Mouse (Mus musculus): ENCODE results near the gene Gm13539. TPM values are rescaled to one million over a fixed set of nuclear protein-coding genes. Genes with fewer than 3 reads are reported as not detected.
"Not testable (repeated sequence)": the region's sequence is repeated elsewhere in the genome, so short reads cannot be mapped to it uniquely, and the experiment has no call there.

Gm13539 gene
- polyA plus RNA-seq, 1 experiment from 2014 or later, result not detected

DNA sequence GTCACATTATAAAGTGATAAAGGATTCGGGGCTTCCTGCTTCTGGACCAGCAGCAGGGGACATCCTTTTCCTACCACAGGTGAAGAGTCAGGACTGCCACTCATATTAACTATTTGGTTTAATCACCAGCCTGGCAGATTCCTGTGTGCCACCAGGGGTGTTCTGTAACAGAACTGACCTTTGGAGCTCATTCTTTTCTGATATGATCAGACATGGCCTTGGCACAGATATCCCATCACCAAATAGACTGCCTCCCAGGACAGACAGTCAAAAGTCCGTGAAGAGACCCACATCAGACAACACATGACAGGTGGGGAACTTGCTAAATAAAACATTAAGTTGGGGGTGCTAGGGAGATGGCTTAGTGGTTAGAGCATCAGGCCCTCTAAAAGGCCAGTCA is 29.7 kb downstream of the Gm13539 start:
- Histone ChIP-seq H3K27me3 (ENCODE audit: control insufficient read depth, insufficient read depth, low read depth, low read length) (no peaks in the 10 kb centered on the region), H3K36me3 (ENCODE audit: control insufficient read depth, insufficient read depth, low read length) (no peaks in the 10 kb centered on the region), H3K4me2 (ENCODE audit: low read length) (no peak overlapping the region), H3K4me3 (ENCODE audit: low read depth, low read length) (no peak overlapping the region), H3K27ac (ENCODE audit: low read length) (no peak overlapping the region), H3K9ac (ENCODE audit: low read depth, low read length) (no peak overlapping the region), H3K4me1 (ENCODE audit: control insufficient read depth, insufficient read depth, low read length) (no peaks in the 10 kb centered on the region), H3K9me3 (replicated peaks; ENCODE audit: control insufficient read depth, low read length, poor library complexity, severe bottlenecking) (no peaks in the 10 kb centered on the region)
- ATAC-seq, result no peak
- WGBS, result 72% methylated on average over 2 of the region's 2 CpGs

DNA sequence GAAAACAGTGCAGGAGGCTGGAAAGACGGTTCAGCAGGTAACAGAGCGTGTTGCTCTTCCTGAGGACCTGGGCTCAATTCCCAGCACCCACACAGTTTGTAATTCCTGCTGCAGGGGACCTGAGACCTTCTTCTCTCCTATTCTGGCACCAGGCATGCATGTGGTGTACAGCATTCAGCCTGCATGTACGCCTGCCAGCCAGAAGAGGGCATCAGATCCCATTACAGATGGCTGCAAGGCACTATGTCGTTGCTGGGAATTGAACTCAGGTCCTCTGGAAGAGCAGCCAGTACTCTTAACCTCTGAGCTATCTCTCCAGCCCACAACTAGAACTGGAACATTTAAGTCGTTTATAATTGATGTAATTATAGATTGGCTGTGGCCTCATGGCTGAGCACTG is 31.3 kb downstream of the Gm13539 start:
- 84% methylated on average over 5 of the region's 5 CpGs for WGBS
- no peak overlapping the region for H3K4me3 ChIP-seq (ENCODE audit: low read depth, low read length)
- no peak for ATAC-seq
- no peak overlapping the region for H3K27ac ChIP-seq (ENCODE audit: low read length)
- no peaks in the 10 kb centered on the region for H3K27me3 ChIP-seq (ENCODE audit: control insufficient read depth, insufficient read depth, low read depth, low read length)
- H3K4me2 ChIP-seq (ENCODE audit: low read length), result no peak overlapping the region
- no peak overlapping the region for H3K9ac ChIP-seq (ENCODE audit: low read depth, low read length)
- H3K4me1 ChIP-seq (ENCODE audit: control insufficient read depth, insufficient read depth, low read length), result no peaks in the 10 kb centered on the region
- H3K9me3 ChIP-seq (replicated peaks; ENCODE audit: control insufficient read depth, low read length, poor library complexity, severe bottlenecking), result no peaks in the 10 kb centered on the region
- no peaks in the 10 kb centered on the region for H3K36me3 ChIP-seq (ENCODE audit: control insufficient read depth, insufficient read depth, low read length)

DNA sequence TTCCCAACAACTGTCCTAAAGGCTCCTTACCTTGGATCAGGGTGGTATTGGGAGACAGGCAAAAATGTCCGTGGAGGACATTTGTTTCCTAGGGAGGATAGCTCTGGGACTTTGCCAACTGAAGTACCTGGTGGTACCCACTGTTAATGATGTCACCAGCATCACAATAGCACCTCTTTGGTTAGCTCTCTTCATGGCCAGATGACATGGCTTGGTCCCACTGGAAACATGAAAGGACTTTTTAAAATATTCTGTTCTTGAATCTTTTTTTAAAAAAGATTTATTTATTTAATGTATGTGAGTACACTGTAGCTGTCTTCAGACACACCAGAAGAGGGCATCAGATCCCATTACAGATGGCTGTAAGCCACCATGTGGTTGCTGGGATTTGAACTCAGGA is 33.7 kb downstream of the Gm13539 start, which contains the start of gene Glt6d1:
Glt6d1 (minus strand) TSS at position 101 of the 400 bp plus-strand sequence.
- H3K36me3 ChIP-seq (ENCODE audit: control insufficient read depth, insufficient read depth, low read length); H3K4me1 ChIP-seq (ENCODE audit: control insufficient read depth, insufficient read depth, low read length); H3K27ac ChIP-seq (ENCODE audit: low read length); ATAC-seq; H3K9me3 ChIP-seq (replicated peaks; ENCODE audit: control insufficient read depth, low read length, poor library complexity, severe bottlenecking); H3K4me3 ChIP-seq (ENCODE audit: low read depth, low read length); H3K4me2 ChIP-seq (ENCODE audit: low read length); H3K9ac ChIP-seq (ENCODE audit: low read depth, low read length); H3K27me3 ChIP-seq (ENCODE audit: control insufficient read depth, insufficient read depth, low read depth, low read length): not testable (repeated sequence)
- 74% methylated on average over 1 of the region's 1 CpGs for WGBS

DNA sequence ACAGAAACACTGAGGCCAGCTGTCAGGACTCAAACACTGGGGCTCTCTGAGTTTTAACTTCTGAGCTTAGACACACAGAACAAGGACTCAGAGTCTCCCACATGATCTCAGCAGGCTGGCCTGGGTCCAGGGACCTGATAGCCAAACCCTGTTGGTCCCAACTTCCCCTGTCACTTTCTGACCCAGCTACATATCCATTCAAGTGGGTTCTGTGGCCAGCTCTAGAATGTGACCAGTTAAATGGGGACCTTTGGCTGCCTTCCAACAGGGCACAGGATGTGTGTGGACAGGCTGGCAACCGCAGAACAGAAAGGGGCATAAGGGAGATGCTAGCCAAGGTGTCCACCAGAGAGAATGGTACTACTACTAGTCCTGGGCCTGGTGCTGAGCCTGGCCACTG is 40.7 kb downstream of the Gm13539 start, which contains the start of gene Lcn9:
Lcn9 (plus strand) TSS at position 348 of the 400 bp plus-strand sequence.
- Histone ChIP-seq H3K36me3 (ENCODE audit: control insufficient read depth, insufficient read depth, low read length) (no peaks in the 10 kb centered on the region), H3K27me3 (ENCODE audit: control insufficient read depth, insufficient read depth, low read depth, low read length) (no peaks in the 10 kb centered on the region), H3K9ac (ENCODE audit: low read depth, low read length) (no peak within 1 kb of the TSS), H3K4me1 (ENCODE audit: control insufficient read depth, insufficient read depth, low read length) (no peaks in the 10 kb centered on the region), H3K4me3 (ENCODE audit: low read depth, low read length) (no peak within 1 kb of the TSS), H3K4me2 (ENCODE audit: low read length) (no peak within 1 kb of the TSS), H3K27ac (ENCODE audit: low read length) (no peak within 1 kb of the TSS), H3K9me3 (replicated peaks; ENCODE audit: control insufficient read depth, low read length, poor library complexity, severe bottlenecking) (no peaks in the 10 kb centered on the region)
- ATAC-seq, result no peak
- 75% methylated on average over 1 of the region's 1 CpGs for WGBS

DNA sequence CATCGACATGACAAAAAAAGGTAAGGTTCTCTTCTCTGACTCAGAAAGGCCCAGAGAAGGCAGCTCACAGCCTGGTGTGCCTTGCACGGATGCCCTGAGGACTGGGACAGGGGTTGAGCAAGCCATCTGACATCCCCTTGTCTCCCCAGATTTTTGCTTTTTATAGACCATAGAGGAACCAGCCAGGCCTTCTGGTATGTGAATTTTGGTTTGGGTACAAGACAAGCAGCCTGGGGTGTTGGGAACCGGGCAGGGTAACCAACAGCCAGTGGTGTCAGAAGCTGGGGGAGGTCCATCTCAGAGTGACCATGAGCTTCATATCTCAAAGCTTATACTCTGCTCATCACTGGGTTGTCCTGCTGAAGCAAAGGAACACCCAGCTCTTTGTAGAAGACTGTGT is 42.7 kb downstream of the Gm13539 start:
- no peak overlapping the region for H3K4me3 ChIP-seq (ENCODE audit: low read depth, low read length)
- H3K4me2 ChIP-seq (ENCODE audit: low read length), result no peak overlapping the region
- H3K27me3 ChIP-seq (ENCODE audit: control insufficient read depth, insufficient read depth, low read depth, low read length), result no peaks in the 10 kb centered on the region
- no peak overlapping the region for H3K27ac ChIP-seq (ENCODE audit: low read length)
- no peak for ATAC-seq
- H3K4me1 ChIP-seq (ENCODE audit: control insufficient read depth, insufficient read depth, low read length), result no peaks in the 10 kb centered on the region
- no peak overlapping the region for H3K9ac ChIP-seq (ENCODE audit: low read depth, low read length)
- H3K9me3 ChIP-seq (replicated peaks; ENCODE audit: control insufficient read depth, low read length, poor library complexity, severe bottlenecking), result no peaks in the 10 kb centered on the region
- WGBS, result 91% methylated on average over 3 of the region's 3 CpGs
- no peaks in the 10 kb centered on the region for H3K36me3 ChIP-seq (ENCODE audit: control insufficient read depth, insufficient read depth, low read length)

DNA sequence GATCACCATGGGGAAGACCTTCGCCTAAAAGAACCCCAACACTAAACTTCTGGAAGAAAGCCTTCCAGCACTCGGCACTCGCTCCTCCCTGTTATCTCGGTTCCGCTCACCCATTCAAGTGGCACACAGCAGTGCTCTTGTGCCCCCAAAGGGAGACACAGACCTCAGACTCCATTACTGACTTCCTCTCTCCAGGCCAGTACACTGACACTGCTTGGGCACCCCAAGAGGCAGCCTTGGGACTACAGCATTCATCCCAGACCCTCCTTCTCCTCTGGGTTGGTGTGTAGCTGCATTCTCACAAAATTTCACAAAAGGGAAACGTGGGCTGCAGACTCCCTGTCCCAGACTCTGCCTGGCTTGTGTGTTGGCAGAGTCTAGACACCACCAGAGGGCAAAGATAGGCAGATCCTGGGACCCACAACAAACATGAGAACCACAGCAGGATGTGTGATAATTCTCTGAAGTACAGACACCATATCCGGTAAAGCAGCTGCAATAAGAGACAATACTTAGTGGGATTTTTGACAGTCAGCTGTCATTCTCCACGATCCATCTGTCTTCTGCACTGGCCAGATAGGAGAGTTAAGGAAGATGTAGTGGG is 46.4 kb downstream of the Gm13539 start:
- no peak overlapping the region for H3K4me2 ChIP-seq (ENCODE audit: low read length)
- H3K36me3 ChIP-seq (ENCODE audit: control insufficient read depth, insufficient read depth, low read length), result no peaks in the 10 kb centered on the region
- H3K4me3 ChIP-seq (ENCODE audit: low read depth, low read length), result no peak overlapping the region
- no peak overlapping the region for H3K9ac ChIP-seq (ENCODE audit: low read depth, low read length)
- no peaks in the 10 kb centered on the region for H3K27me3 ChIP-seq (ENCODE audit: control insufficient read depth, insufficient read depth, low read depth, low read length)
- 75% methylated on average over 8 of the region's 8 CpGs for WGBS
- no peaks in the 10 kb centered on the region for H3K4me1 ChIP-seq (ENCODE audit: control insufficient read depth, insufficient read depth, low read length)
- ATAC-seq, result no peak
- no peak overlapping the region for H3K27ac ChIP-seq (ENCODE audit: low read length)
- H3K9me3 ChIP-seq (replicated peaks; ENCODE audit: control insufficient read depth, low read length, poor library complexity, severe bottlenecking), result no peaks in the 10 kb centered on the region

DNA sequence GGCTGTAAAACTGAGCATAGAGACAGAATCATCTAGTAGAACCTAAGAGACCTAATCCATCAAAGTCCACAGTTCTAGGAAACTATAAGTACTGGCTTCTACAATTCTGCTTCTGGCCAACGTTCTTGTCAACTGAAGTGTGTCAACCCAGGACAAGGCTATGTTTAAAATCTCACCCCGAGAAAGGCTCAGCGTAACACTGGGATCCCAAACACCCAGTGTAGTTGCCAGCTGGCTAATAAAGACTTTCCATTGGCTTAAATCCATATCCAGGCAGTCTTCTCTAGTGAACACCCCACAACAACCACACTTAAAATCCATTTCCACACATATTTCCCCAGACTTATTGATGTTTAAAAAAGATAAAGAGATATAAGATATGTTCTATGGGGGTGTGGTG is 48.7 kb downstream of the Gm13539 start:
- Histone ChIP-seq H3K36me3 (ENCODE audit: control insufficient read depth, insufficient read depth, low read length) (no peaks in the 10 kb centered on the region), H3K4me1 (ENCODE audit: control insufficient read depth, insufficient read depth, low read length) (no peaks in the 10 kb centered on the region), H3K9me3 (replicated peaks; ENCODE audit: control insufficient read depth, low read length, poor library complexity, severe bottlenecking) (no peaks in the 10 kb centered on the region), H3K4me3 (ENCODE audit: low read depth, low read length) (no peak overlapping the region), H3K9ac (ENCODE audit: low read depth, low read length) (no peak overlapping the region), H3K27me3 (ENCODE audit: control insufficient read depth, insufficient read depth, low read depth, low read length) (no peaks in the 10 kb centered on the region), H3K4me2 (ENCODE audit: low read length) (no peak overlapping the region), H3K27ac (ENCODE audit: low read length) (no peak overlapping the region)
- ATAC-seq, result no peak
- 83% methylated on average over 3 of the region's 3 CpGs for WGBS

DNA sequence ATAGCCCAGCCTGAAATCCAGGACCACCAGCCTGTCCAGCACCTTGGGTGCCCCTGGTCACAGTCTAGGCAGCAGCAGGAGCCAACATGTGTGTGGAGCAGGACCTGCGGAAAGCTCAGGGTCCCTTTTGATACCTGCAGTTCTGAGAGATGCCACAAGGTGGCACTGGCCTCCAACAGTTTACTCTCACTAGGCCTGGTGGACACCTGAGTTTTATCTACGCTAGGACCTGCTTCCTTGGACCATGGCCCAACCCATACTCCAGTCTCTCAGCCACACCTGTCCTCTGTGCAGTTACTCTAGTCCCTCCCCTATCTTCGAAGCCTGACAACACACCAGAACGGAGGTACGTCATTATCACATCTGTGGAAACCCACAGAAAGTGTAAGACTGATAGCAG is 54.2 kb downstream of the Gm13539 start:
- Histone ChIP-seq H3K9me3 (replicated peaks; ENCODE audit: control insufficient read depth, low read length, poor library complexity, severe bottlenecking) (no peaks in the 10 kb centered on the region), H3K36me3 (ENCODE audit: control insufficient read depth, insufficient read depth, low read length) (no peaks in the 10 kb centered on the region), H3K4me3 (ENCODE audit: low read depth, low read length) (no peak overlapping the region), H3K9ac (ENCODE audit: low read depth, low read length) (no peak overlapping the region), H3K4me1 (ENCODE audit: control insufficient read depth, insufficient read depth, low read length) (no peaks in the 10 kb centered on the region), H3K4me2 (ENCODE audit: low read length) (no peak overlapping the region), H3K27me3 (ENCODE audit: control insufficient read depth, insufficient read depth, low read depth, low read length) (no peaks in the 10 kb centered on the region), H3K27ac (ENCODE audit: low read length) (no peak overlapping the region)
- 48% methylated on average over 5 of the region's 5 CpGs for WGBS
- peak; percentile 66; the same call in 1 of the 2 replicates for ATAC-seq
